Mouse (Mus musculus): ENCODE measurements around the gene Pex11a. TPM values are rescaled to one million over a fixed set of nuclear protein-coding genes. Genes with fewer than 3 reads are reported as not detected.

Pex11a gene
- polyA plus RNA-seq, 1 experiment from 2014 or later, result 14.6 TPM

DNA sequence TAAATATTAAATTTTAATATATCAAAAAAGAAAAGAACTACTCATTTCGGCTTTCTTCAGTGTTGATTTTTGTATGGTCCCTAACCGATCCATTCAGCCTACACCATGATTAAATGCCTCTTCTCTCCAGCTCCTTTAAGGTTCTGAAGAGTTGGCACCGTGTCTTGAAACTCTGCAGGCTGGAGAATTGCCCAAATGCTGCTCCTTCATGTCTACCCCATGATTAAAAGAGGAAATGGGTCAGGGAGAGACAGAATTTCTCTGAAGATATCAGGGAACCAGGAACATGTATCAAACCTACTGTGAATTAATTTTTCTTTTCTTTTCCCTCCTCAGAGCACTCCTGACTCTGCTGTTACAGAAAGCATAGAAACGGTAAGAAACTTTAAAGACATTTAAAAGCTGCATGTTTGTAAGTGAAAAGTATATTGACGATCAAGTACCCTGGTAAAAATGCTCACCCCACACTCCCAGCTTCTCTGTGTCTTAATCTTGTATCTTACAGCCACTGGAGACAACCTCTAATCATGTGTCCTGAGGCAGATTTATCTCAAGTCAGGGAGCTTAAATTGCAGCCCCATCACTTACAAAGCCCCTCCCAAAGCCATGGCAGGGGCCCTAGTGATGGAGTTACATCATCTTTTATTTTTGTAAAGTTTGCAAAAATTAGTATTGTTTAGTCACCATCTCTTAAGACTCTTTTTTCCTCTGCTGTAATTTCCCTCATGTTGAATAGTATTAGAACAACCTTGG lies 18.4 kb upstream of the Pex11a start:
- Histone ChIP-seq H3K36me3 (no peaks in the 10 kb centered on the region), H3K9ac (no peak overlapping the region), H3K4me3 (no peak overlapping the region), H3K4me2 (no peak overlapping the region), H3K9me3 (no peaks in the 10 kb centered on the region), H3K27ac (no peak overlapping the region), H3K27me3 (no peaks in the 10 kb centered on the region), H3K4me1 (replicated peaks) (no peaks in the 10 kb centered on the region)
- ATAC-seq (ENCODE audit: low FRiP score), result no peak
- WGBS, result 86% methylated on average over 5 of the region's 5 CpGs

DNA sequence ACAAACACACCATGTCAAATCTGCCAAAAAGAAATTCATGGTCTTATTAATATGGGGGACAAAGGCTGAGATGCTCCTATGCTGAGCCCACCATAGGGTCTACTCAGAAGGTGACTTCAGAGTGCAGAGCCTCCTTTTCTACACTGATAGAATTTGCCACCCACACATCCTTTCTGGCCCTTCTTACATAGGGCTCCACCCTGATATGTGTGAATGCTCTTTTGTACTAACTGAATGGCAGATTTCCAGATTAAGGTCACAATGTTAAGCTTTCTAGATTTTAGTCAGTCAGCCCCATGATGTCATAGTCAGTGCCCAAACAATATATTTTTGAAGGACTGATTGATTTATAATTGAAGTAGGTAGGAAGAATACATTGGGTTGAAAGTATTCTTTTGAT lies 16.8 kb upstream of the Pex11a start:
- H3K9ac ChIP-seq, result no peak overlapping the region
- no peak for ATAC-seq (ENCODE audit: low FRiP score)
- H3K27ac ChIP-seq, result no peak overlapping the region
- no peaks in the 10 kb centered on the region for H3K4me1 ChIP-seq (replicated peaks)
- H3K4me2 ChIP-seq, result no peak overlapping the region
- H3K27me3 ChIP-seq, result no peaks in the 10 kb centered on the region
- H3K36me3 ChIP-seq, result no peaks in the 10 kb centered on the region
- no peaks in the 10 kb centered on the region for H3K9me3 ChIP-seq
- H3K4me3 ChIP-seq, result no peak overlapping the region

DNA sequence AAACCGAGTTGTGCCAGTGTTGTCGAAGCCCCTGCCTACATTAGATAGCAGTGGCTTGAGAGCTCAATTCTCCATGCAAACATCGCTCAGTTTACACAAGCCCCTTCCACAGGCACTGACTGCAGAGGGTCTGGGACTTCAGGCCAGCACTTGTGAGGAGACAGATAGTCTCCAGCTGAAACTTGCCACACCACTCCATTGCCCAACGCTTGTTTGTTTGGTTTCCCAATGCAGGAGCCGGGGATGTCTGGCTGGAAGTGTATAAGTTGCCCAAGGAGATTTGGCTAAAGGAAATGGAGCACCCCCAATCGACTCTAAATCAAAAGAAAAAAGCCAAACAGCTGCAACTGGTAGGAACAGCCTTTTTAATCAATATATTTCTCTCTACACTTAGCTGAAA lies 15.2 kb upstream of the Pex11a start:
- WGBS, result 79% methylated on average over 6 of the region's 6 CpGs
- H3K4me3 ChIP-seq, result no peak overlapping the region
- H3K9ac ChIP-seq, result no peak overlapping the region
- no peak overlapping the region for H3K4me2 ChIP-seq
- H3K27ac ChIP-seq, result no peak overlapping the region
- no peak for ATAC-seq (ENCODE audit: low FRiP score)
- H3K27me3 ChIP-seq, result no peaks in the 10 kb centered on the region
- no peaks in the 10 kb centered on the region for H3K36me3 ChIP-seq
- no peaks in the 10 kb centered on the region for H3K4me1 ChIP-seq (replicated peaks)
- no peaks in the 10 kb centered on the region for H3K9me3 ChIP-seq

DNA sequence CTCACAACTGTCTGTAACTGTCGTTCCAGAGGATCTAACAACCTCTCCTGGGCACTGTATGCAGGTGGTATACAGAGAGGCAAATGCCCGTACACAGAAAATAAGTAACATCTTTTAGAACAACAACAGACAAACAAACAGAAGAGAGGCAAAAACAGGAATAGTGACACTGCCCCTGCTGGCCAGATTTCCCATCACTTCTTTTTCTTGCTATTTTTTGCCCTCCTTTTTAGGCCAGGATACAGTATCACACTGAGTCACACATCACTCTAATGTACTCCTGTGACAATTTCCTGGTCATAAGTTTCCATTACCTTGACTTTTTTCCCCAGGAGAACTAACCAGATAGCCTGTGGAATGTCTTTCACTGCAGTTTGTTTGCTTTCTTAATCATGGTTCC lies 13.4 kb upstream of the Pex11a start:
- Histone ChIP-seq H3K27me3 (no peaks in the 10 kb centered on the region), H3K4me3 (no peak overlapping the region), H3K4me2 (no peak overlapping the region), H3K9ac (no peak overlapping the region), H3K27ac (no peak overlapping the region), H3K9me3 (no peaks in the 10 kb centered on the region), H3K4me1 (replicated peaks) (no peaks in the 10 kb centered on the region), H3K36me3 (no peaks in the 10 kb centered on the region)
- ATAC-seq (ENCODE audit: low FRiP score), result no peak
- WGBS, result 53% methylated on average over 2 of the region's 2 CpGs

DNA sequence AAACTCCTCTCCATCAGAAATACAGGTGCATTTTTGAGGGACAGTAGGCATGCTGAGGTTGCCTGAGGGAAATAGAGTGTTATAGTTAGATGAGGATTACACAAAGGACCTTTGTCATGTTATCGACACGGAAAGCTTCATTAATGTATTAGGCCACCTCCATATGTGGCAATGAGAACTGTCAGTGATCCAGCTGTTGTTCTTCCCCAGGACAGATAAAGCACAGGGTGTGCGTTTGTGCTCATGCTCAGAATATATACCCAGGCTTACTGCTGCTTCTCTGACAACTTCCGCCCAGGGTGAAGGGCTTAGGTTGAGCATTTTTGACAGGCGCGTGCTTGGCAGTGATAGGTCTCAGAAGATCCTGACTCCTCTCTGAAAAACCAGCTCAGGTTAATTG lies 6.6 kb upstream of the Pex11a start:
- no peaks in the 10 kb centered on the region for H3K9me3 ChIP-seq
- H3K27me3 ChIP-seq, result 0 out of 2 replicates have a peak, but pooled peaks cover 5% of the 10 kb centered on the region
- H3K4me3 ChIP-seq, result no peak overlapping the region
- 91% methylated on average over 6 of the region's 6 CpGs for WGBS
- H3K9ac ChIP-seq, result no peak overlapping the region
- H3K27ac ChIP-seq, result no peak overlapping the region
- H3K36me3 ChIP-seq, result no peaks in the 10 kb centered on the region
- H3K4me1 ChIP-seq (replicated peaks), result no peaks in the 10 kb centered on the region
- no peak overlapping the region for H3K4me2 ChIP-seq
- ATAC-seq (ENCODE audit: low FRiP score), result no peak

DNA sequence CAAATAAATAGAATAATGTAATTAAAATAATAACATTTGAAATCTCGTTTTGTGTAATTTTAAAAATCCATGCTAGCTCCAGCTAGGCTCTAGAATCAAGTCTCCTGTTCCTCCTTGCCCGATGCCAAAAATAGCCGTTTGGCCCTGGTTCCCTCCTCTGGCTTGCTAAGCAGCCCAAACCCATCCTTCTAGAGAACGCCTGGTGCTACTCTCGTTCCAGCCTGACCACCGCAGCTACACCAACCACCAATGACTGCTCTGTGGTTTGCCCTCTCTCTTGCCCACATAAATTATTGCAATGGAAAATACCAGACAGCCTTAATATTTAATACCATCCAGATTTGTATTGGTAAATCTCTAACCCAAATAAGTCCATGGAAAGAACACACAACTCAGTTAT lies 4.7 kb upstream of the Pex11a start:
- H3K9ac ChIP-seq, result no peak overlapping the region
- H3K4me3 ChIP-seq, result no peak overlapping the region
- H3K4me1 ChIP-seq (replicated peaks), result peaks cover 9% of the 10 kb centered on the region
- 0 out of 2 replicates have a peak, but pooled peaks cover 6% of the 10 kb centered on the region for H3K27me3 ChIP-seq
- no peaks in the 10 kb centered on the region for H3K36me3 ChIP-seq
- no peak for ATAC-seq (ENCODE audit: low FRiP score)
- H3K9me3 ChIP-seq, result no peaks in the 10 kb centered on the region
- 83% methylated on average over 6 of the region's 6 CpGs for WGBS
- H3K4me2 ChIP-seq, result no peak overlapping the region
- no peak overlapping the region for H3K27ac ChIP-seq

DNA sequence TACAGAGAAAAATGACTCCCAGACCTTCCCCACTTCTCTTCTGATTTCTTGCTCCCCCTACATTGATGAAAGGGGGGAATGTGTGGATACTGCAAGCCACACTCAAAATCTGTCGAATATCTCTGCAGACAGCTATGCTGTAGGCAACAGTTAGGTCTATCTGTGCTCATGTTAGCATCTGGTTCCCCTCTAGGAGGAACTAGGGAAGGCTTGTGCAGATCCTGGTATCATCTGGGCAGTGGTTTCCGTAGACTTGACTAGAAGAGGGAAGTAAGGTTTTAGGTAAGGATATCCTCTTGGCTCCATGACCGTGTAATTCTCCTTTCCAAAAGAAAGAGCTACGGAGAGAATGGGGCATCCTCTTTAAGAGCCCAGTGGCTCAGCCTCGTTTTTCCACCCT lies 1.7 kb upstream of the Pex11a start:
- peaks cover 14% of the 10 kb centered on the region for H3K4me1 ChIP-seq (replicated peaks)
- WGBS, result 78% methylated on average over 5 of the region's 5 CpGs
- H3K36me3 ChIP-seq, result peaks cover 1% of the 10 kb centered on the region; the same call in 1 of the 2 replicates
- no peak overlapping the region for H3K27ac ChIP-seq
- 0 out of 2 replicates have a peak, but pooled peaks cover 6% of the 10 kb centered on the region for H3K27me3 ChIP-seq
- H3K4me2 ChIP-seq, result no peak overlapping the region
- ATAC-seq (ENCODE audit: low FRiP score), result no peak
- H3K9ac ChIP-seq, result no peak overlapping the region
- H3K4me3 ChIP-seq, result no peak overlapping the region
- H3K9me3 ChIP-seq, result no peaks in the 10 kb centered on the region

DNA sequence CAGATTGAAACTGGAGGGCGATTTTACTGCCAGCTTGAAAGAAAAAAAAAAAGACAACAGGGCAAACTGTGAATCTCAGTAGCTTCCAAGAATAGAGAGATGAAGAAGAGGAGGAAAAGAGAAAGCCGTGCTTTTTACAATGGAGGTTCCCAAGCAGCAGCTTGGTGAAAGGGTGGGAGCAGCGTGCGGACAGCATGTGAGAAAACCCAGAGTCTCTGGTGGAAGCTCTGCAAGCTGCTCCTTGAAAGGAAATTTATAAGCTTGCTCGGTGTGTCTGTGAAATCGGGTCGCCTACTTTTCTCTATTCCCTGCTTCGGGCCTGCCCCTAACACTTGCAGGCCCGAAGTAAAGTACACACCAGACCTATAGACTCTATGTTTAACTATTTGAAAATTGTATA lies 1.1 kb upstream of the Pex11a start:
- WGBS, result 94% methylated on average over 9 of the region's 9 CpGs

DNA sequence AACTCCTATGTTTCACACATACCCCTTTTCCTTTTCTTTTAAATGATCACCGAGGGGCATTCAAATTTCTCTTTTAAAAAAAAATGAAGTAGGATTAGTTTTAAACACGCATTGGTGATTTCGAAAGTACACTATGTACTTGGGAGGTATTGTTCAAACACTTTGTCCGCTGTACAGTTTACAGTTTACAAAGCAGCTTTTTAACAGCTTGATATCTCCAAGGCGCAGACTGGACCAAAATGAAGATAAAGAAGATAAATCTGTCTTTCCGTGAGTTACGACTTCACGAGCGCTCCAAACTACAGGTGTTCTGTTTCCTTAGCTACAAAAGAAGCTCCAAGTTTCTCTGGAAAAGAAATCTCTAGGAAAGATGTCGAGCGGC lies 663 bp downstream of the Pex11a start:
- peak overlapping the region; percentile 76 for H3K4me3 ChIP-seq
- peaks cover 16% of the 10 kb centered on the region for H3K36me3 ChIP-seq
- 27% methylated on average over 11 of the region's 11 CpGs for WGBS
- peak overlapping the region; percentile 95 for H3K4me2 ChIP-seq
- peak overlapping the region; percentile 77 for H3K9ac ChIP-seq
- 0 out of 2 replicates have a peak, but pooled peaks cover 6% of the 10 kb centered on the region for H3K27me3 ChIP-seq
- no peak for ATAC-seq (ENCODE audit: low FRiP score)
- H3K4me1 ChIP-seq (replicated peaks), result peaks cover 14% of the 10 kb centered on the region
- no peak overlapping the region for H3K27ac ChIP-seq
- H3K9me3 ChIP-seq, result no peaks in the 10 kb centered on the region

More for the DNA sequence above, 1.1 kb upstream of the Pex11a start:
- Histone ChIP-seq H3K36me3 (peaks cover 4% of the 10 kb centered on the region; the same call in 1 of the 2 replicates), H3K9me3 (no peaks in the 10 kb centered on the region), H3K27ac (no peak overlapping the region), H3K4me1 (replicated peaks) (peaks cover 14% of the 10 kb centered on the region), H3K27me3 (0 out of 2 replicates have a peak, but pooled peaks cover 6% of the 10 kb centered on the region), H3K4me3 (no peak overlapping the region), H3K4me2 (no peak overlapping the region), H3K9ac (no peak overlapping the region)
- no peak for ATAC-seq (ENCODE audit: low FRiP score)

DNA sequence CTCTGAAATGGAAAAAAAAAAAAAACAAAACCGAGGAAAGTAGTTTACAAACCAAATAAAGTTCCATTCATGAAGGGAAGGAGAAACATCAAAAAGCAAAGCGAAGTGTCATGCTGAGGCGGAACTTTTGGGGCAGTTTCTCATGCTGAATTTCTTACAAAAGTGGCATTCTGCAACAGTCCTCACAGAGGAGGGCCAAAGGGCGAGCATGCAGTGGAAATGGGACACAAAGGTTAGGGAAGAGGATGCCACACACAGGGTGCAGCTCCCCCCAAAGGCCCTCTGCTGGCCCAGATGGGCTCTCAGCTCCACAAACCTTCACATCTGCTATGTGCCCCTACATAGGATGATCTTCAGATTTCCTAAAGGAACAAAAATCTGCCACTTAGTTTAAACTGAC lies 2.7 kb downstream of the Pex11a start:
- 82% methylated on average over 4 of the region's 4 CpGs for WGBS
- H3K9ac ChIP-seq, result no peak overlapping the region
- peaks cover 14% of the 10 kb centered on the region for H3K4me1 ChIP-seq (replicated peaks)
- H3K27me3 ChIP-seq, result 0 out of 2 replicates have a peak, but pooled peaks cover 6% of the 10 kb centered on the region
- no peak for ATAC-seq (ENCODE audit: low FRiP score)
- no peak overlapping the region for H3K4me3 ChIP-seq
- no peak overlapping the region for H3K27ac ChIP-seq
- no peaks in the 10 kb centered on the region for H3K9me3 ChIP-seq
- no peak overlapping the region for H3K4me2 ChIP-seq
- peaks cover 26% of the 10 kb centered on the region for H3K36me3 ChIP-seq

DNA sequence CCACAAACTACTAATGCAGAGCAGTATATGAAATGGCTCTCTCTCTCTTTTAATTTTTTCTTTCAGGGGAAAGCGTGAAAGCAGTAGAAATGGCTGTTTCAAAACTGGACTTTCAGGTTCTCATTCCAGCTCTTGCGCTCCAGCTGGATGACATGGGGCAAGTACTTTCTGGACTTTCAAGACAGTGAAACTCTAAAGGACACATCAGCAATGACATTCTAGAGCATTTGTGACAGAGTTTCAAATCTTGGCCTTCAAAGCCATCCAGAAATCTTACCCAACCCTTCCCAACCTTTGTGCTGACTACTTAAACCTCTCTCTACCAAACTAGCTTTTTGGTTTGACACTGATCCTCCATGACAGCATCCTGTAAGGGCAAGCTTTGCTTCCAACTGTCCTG lies 4.0 kb downstream of the Pex11a start:
- Histone ChIP-seq H3K9me3 (no peaks in the 10 kb centered on the region), H3K4me3 (no peak overlapping the region), H3K27ac (no peak overlapping the region), H3K27me3 (no peaks in the 10 kb centered on the region), H3K9ac (no peak overlapping the region), H3K4me2 (no peak overlapping the region), H3K4me1 (replicated peaks) (peaks cover 14% of the 10 kb centered on the region), H3K36me3 (peaks cover 30% of the 10 kb centered on the region)
- WGBS, result 98% methylated on average over 2 of the region's 2 CpGs
- ATAC-seq (ENCODE audit: low FRiP score), result no peak

DNA sequence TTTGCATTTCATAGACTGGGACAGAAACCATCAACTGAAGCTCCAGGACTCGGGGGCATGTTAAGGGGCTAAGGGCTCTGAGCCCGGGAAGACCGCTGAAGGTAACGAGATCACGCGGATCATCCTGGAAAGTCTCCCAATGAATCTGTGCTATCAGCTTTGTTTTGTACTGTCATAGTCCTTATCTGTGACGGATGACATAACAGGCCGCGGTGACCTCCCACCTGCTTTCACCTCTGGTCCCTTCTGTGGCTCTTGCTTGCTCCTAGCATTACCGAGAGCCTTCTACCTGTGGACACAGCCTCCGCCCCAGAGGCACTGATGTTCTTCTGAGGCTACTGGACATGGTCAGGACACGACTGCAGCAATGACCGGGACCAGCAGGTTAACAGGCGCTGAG lies 6.4 kb downstream of the Pex11a start:
- WGBS, result 91% methylated on average over 14 of the region's 14 CpGs

DNA sequence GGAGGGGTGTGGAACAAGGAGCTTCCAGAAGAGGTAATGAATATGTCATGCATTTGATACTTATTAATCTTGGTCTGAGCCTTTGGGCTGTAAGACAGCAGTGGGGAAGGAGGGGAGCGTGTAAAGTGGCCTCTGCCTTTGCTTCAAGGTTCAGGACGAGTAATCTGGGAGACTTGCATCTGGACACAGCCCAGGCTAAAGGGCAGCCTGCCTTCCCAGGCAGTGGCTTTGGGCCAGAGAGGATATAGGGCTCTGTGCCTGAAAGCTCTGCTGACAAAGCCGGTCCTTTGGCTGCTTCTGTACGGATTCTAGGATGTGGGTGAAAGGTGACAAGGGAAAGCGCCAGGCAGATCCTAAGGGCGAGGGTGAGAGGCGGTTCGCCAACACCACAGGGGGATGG lies 8.4 kb downstream of the Pex11a start:
- Histone ChIP-seq H3K4me3 (no peak overlapping the region), H3K36me3 (peaks cover 28% of the 10 kb centered on the region), H3K4me1 (replicated peaks) (0 out of 2 replicates have a peak, but pooled peaks cover 3% of the 10 kb centered on the region), H3K4me2 (no peak overlapping the region), H3K9ac (no peak overlapping the region), H3K27ac (no peak overlapping the region), H3K9me3 (no peaks in the 10 kb centered on the region), H3K27me3 (0 out of 2 replicates have a peak, but pooled peaks cover 7% of the 10 kb centered on the region)
- 82% methylated on average over 8 of the region's 8 CpGs for whole genome bisulfite sequencing
- no peak for ATAC-seq (ENCODE audit: low FRiP score)

More for the DNA sequence above, 6.4 kb downstream of the Pex11a start:
- H3K27me3 ChIP-seq, result no peaks in the 10 kb centered on the region
- ATAC-seq (ENCODE audit: low FRiP score), result no peak
- no peaks in the 10 kb centered on the region for H3K9me3 ChIP-seq
- H3K36me3 ChIP-seq, result peaks cover 30% of the 10 kb centered on the region
- no peak overlapping the region for H3K4me3 ChIP-seq
- no peak overlapping the region for H3K27ac ChIP-seq
- H3K9ac ChIP-seq, result no peak overlapping the region
- H3K4me2 ChIP-seq, result no peak overlapping the region
- 0 out of 2 replicates have a peak, but pooled peaks cover 3% of the 10 kb centered on the region for H3K4me1 ChIP-seq (replicated peaks)

Data from hindbrain, embryonic 13.5 days (tissue).